Mouse (Mus musculus) liver, adult 2 months (tissue): ENCODE measurements around the gene Pou2f3.

Experiments
- CTCF ChIP-seq: fragments of 200-500 bp; IDR thresholded peaks from 2 replicates; pipeline ENCODE4 v1.5.1; 2011; ENCODE audit warnings: low read depth, low read length, control low read depth
- POLR2A ChIP-seq: fragments of 200-500 bp; IDR thresholded peaks from 2 replicates; pipeline ENCODE4 v1.6.1; 2011; ENCODE audit warnings: low read length, control low read depth; ENCODE audit not compliant: insufficient read depth; ENCODE audit errors: extremely low read depth

- TF ChIP-seq CTCF = no peak
- TF ChIP-seq POLR2A = no peak
These were observed 21.7 kb downstream of the Pou2f3 start for GRCm38 (mm10) chr9:43188309-43189020.
